ENCODE assay signal across 9 mouse cellular contexts in the genomic region with DNA sequence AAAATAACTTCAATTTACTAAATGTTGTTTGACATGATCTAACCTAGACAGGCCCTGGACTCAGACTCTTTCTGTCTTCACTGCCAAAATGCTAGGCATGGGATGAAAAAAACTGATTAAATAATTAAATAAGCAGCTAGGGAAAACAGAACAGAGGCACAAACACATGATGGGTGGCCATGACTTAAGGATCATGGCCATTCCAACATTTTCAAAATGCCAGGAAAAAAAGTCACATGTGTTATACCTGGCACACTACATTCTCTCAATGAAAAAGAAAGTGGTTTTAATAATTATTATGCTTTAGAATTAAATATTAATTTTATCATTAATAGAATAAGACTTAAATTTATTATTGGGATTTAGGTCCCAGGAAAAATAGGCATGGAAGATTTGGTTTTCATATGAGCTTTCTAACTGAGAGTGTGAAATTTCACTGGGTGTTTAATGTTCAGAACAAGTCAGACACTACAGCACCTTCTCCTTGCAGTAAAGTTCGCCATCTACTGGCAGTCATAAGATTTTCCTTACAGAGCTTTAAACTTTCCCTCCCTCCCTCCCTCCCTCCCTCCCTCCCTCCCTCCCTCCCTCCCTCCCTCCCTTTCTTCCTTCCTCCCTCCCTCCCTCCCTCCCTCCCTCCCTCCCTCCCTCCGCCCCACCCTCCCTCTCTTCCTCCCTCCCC. TPM values are rescaled to one million over a fixed set of nuclear protein-coding genes. Genes with fewer than 3 reads are reported as not detected.
A peak's percentile ranks its signal among the peaks of the same experiment; 100 is the strongest.
DNase-seq lines count a peak whose midpoint lies in the region; ATAC-seq lines count a peak whose summit lies in the region.
"Had no signal": no experiment of that assay in that cellular context is flagged by ENCODE, and none has a peak within 500 bp of the region (broad histone marks: within the 10 kb centered on the region; RNA-seq: fewer than 3 reads in every experiment).

No protein-coding gene starts in this region.

- H3K27ac ChIP-seq in embryonic facial prominence, embryonic 11.5 days (replicated peaks; ENCODE audit: low read depth, low read length), result no peak overlapping the region
- no peak overlapping the region for H3K27ac ChIP-seq in embryonic facial prominence, embryonic 10.5 days (replicated peaks)
- no peak overlapping the region for H3K27ac ChIP-seq in liver, embryonic 12.5 days
- H3K27ac ChIP-seq: lung, embryonic 15.5 days had no signal

- DNase-seq in embryonic facial prominence, embryonic 11.5 days (ENCODE audit: low spot score), result peak; percentile 60
- DNase-seq in embryonic facial prominence, embryonic 10.5 days (ENCODE audit: low spot score), result no peak
- DNase-seq in thymus, postnatal 0 days (ENCODE audit: low spot score), result peak; percentile 20
- DNase-seq in thymus, postnatal 36 days, result no peak
- DNase-seq in spleen, adult 12 weeks (ENCODE audit: low spot score), result no peak
- DNase-seq in yolk sac, embryonic 10.5 days (ENCODE audit: low spot score), result no peak
- DNase-seq in thymus, postnatal 14 days, result no peak

- no peak for ATAC-seq in embryonic facial prominence, embryonic 11.5 days (replicated peaks; ENCODE audit: insufficient number of reproducible peaks, low FRiP score, low TSS enrichment, low read depth)
- ATAC-seq in liver, embryonic 12.5 days, result peak; percentile 57; the same call in 1 of the 2 replicates

- no peaks in the 10 kb centered on the region for H3K9me3 ChIP-seq in embryonic facial prominence, embryonic 11.5 days (replicated peaks; ENCODE audit: control insufficient read depth, low read length)
- no peaks in the 10 kb centered on the region for H3K9me3 ChIP-seq in embryonic facial prominence, embryonic 10.5 days
- H3K9me3 ChIP-seq in liver, embryonic 12.5 days (replicated peaks), result no peaks in the 10 kb centered on the region
- H3K9me3 ChIP-seq: lung, embryonic 15.5 days had no signal

- no peaks in the 10 kb centered on the region for H3K27me3 ChIP-seq in embryonic facial prominence, embryonic 11.5 days (ENCODE audit: control insufficient read depth, insufficient read depth, low read length)
- no peaks in the 10 kb centered on the region for H3K27me3 ChIP-seq in embryonic facial prominence, embryonic 10.5 days (replicated peaks; ENCODE audit: low read depth, poor library complexity, severe bottlenecking)
- no peaks in the 10 kb centered on the region for H3K27me3 ChIP-seq in liver, embryonic 12.5 days (replicated peaks)
- H3K27me3 ChIP-seq: lung, embryonic 15.5 days had no signal

- H3K9ac ChIP-seq in embryonic facial prominence, embryonic 11.5 days (replicated peaks; ENCODE audit: low read length), result no peak overlapping the region
- no peak overlapping the region for H3K9ac ChIP-seq in liver, embryonic 12.5 days
- H3K9ac ChIP-seq: lung, embryonic 15.5 days had no signal

- no peak overlapping the region for H3K4me3 ChIP-seq in embryonic facial prominence, embryonic 11.5 days (ENCODE audit: low read depth, low read length)
- H3K4me3 ChIP-seq in embryonic facial prominence, embryonic 10.5 days, result no peak overlapping the region
- H3K4me3 ChIP-seq in liver, embryonic 12.5 days, result no peak overlapping the region
- H3K4me3 ChIP-seq: lung, embryonic 15.5 days had no signal

- H3K4me1 ChIP-seq in embryonic facial prominence, embryonic 11.5 days (ENCODE audit: control insufficient read depth, insufficient read depth, low read length), result no peaks in the 10 kb centered on the region
- H3K4me1 ChIP-seq in embryonic facial prominence, embryonic 10.5 days, result no peaks in the 10 kb centered on the region
- no peaks in the 10 kb centered on the region for H3K4me1 ChIP-seq in liver, embryonic 12.5 days
- H3K4me1 ChIP-seq: lung, embryonic 15.5 days had no signal

- no peaks in the 10 kb centered on the region for H3K36me3 ChIP-seq in embryonic facial prominence, embryonic 11.5 days (replicated peaks; ENCODE audit: control insufficient read depth, insufficient read depth, low read depth, low read length)
- H3K36me3 ChIP-seq in embryonic facial prominence, embryonic 10.5 days (replicated peaks), result no peaks in the 10 kb centered on the region
- no peaks in the 10 kb centered on the region for H3K36me3 ChIP-seq in liver, embryonic 12.5 days
- H3K36me3 ChIP-seq: lung, embryonic 15.5 days had no signal

- 0% methylated on average over 1 of the region's 2 CpGs for WGBS in embryonic facial prominence, embryonic 11.5 days
- 0% methylated on average over 1 of the region's 2 CpGs for WGBS in embryonic facial prominence, embryonic 10.5 days
- 10% methylated on average over 1 of the region's 2 CpGs for WGBS in liver, embryonic 12.5 days (ENCODE audit: insufficient replicate concordance)

- H3K4me2 ChIP-seq in embryonic facial prominence, embryonic 11.5 days (ENCODE audit: low read depth, low read length), result no peak overlapping the region
- no peak overlapping the region for H3K4me2 ChIP-seq in liver, embryonic 12.5 days
- H3K4me2 ChIP-seq: lung, embryonic 15.5 days had no signal

RNA-seq across cellular contexts. Expression of a gene that starts 36.6 kb away (rescaled TPM):
- 0.38 and 0.72 TPM in 2 replicates for polyA plus RNA-seq in embryonic facial prominence, embryonic 11.5 days (2014; fragmentation: Nextera tagmentation; extraction: Ambion mirVana)
- polyA plus RNA-seq in embryonic facial prominence, embryonic 10.5 days (2016; fragmentation: Nextera tagmentation; extraction: Ambion mirVana), result 0.25 and 0.38 TPM in 2 replicates
- polyA plus RNA-seq in thymus, postnatal 0 days (2015; fragmentation: Nextera tagmentation; extraction: Ambion mirVana), result not detected in 2 replicates
- polyA plus RNA-seq in liver, embryonic 12.5 days (2016; fragmentation: Nextera tagmentation; extraction: Ambion mirVana), result 0.05 TPM in 1 of 2 replicates, not detected in the other

Comparison
In these comparisons a context has a peak if more than half of its experiments do, and no peak if none do; other contexts are left out.
1. DNase-seq: peak in embryonic facial prominence, embryonic 11.5 days (single experiment) and thymus, postnatal 0 days (single experiment); none in embryonic facial prominence, embryonic 10.5 days (single experiment), thymus, postnatal 36 days (0 of 2), spleen, adult 12 weeks (single experiment), yolk sac, embryonic 10.5 days (single experiment) and thymus, postnatal 14 days (single experiment).